Mouse (Mus musculus) MEL (cell line): Measurements from ENCODE around the gene Gm8947. TPM values are rescaled to one million over a fixed set of nuclear protein-coding genes. Genes with fewer than 3 reads are reported as not detected.
A peak's percentile ranks its signal among the peaks of the same experiment; 100 is the strongest.
"Not testable (repeated sequence)": the region's sequence is repeated elsewhere in the genome, so short reads cannot be mapped to it uniquely, and the experiment has no call there.

Experiments
- DNase-seq: peaks from one replicate; pipeline ENCODE4 v3.0.0; 2011; ENCODE audit warnings: low read depth, low spot score
- H3K27ac ChIP-seq: 2 replicates; pipeline ENCODE4 v1.5.1; 2012; ENCODE audit warnings: low read depth, mild to moderate bottlenecking, control low read depth, low read length, moderate library complexity; ENCODE audit not compliant: control insufficient read depth
- H3K27me3 ChIP-seq, 2 experiments: fragments of 150-350 bp in 1 of 2; sonication (generic) in 1 of 2; 2 replicates each; pipeline ENCODE4 v1.6.1; 2012; ENCODE audit warnings: low read length in 2 of 2, mild to moderate bottlenecking in 2 of 2, improper control_type of control experiment in 1 of 2, moderate library complexity in 1 of 2; ENCODE audit not compliant: insufficient read depth in 2 of 2, control insufficient read depth in 1 of 2
- H3K36me3 ChIP-seq, 2 experiments: 2 replicates each; pipeline ENCODE4 v1.6.1; 2012 to 2014; ENCODE audit warnings: low read length in 2 of 2, improper control_type of control experiment in 1 of 2, inconsistent platforms in 1 of 2, mild to moderate bottlenecking in 1 of 2; ENCODE audit not compliant: insufficient read depth in 2 of 2, control insufficient read depth in 1 of 2
- H3K4me1 ChIP-seq, 2 experiments: fragments of 150-350 bp in 1 of 2; sonication (generic) in 1 of 2; 2 replicates each; pipeline ENCODE4 v1.6.1; 2012; ENCODE audit warnings: low read length in 2 of 2, improper control_type of control experiment in 1 of 2, mild to moderate bottlenecking in 1 of 2; ENCODE audit not compliant: insufficient read depth in 2 of 2, control insufficient read depth in 1 of 2
- H3K4me3 ChIP-seq, 2 experiments: fragments of 150-350 bp in 1 of 2; sonication (generic) in 1 of 2; 2 replicates each; pipeline ENCODE4 v1.5.1; 2012; ENCODE audit warnings: low read depth in 2 of 2, low read length in 2 of 2, mild to moderate bottlenecking in 2 of 2, moderate library complexity in 2 of 2, control low read depth in 1 of 2, improper control_type of control experiment in 1 of 2; ENCODE audit not compliant: control insufficient read depth in 1 of 2, insufficient read depth in 1 of 2
- H3K79me2 ChIP-seq: 2 replicates; pipeline ENCODE4 v1.6.1; 2012; ENCODE audit warnings: mild to moderate bottlenecking, low read length, moderate library complexity; ENCODE audit not compliant: control insufficient read depth, poor library complexity, insufficient read depth
- H3K9ac ChIP-seq: 2 replicates; pipeline ENCODE4 v1.6.1; 2012; ENCODE audit warnings: low read depth, mild to moderate bottlenecking, control low read depth, low read length, moderate library complexity; ENCODE audit not compliant: control insufficient read depth, poor library complexity, severe bottlenecking
- H3K9me3 ChIP-seq: fragments of 150-350 bp; sonication (generic); replicated peaks from 2 replicates; pipeline ENCODE4 v1.6.1; 2012; ENCODE audit warnings: mild to moderate bottlenecking, low read length, improper control_type of control experiment, moderate library complexity; ENCODE audit not compliant: insufficient read depth
- BHLHE40 ChIP-seq: IDR thresholded peaks from 2 replicates; pipeline ENCODE4 v1.6.1; 2012; ENCODE audit warnings: low read depth, mild to moderate bottlenecking, inconsistent platforms, low read length, improper control_type of control experiment, borderline replicate concordance
- CHD1 ChIP-seq: IDR thresholded peaks from 2 replicates; pipeline ENCODE4 v1.6.1; 2012; ENCODE audit warnings: low read depth, mild to moderate bottlenecking, inconsistent platforms, low read length, improper control_type of control experiment
- CHD2 ChIP-seq: IDR thresholded peaks from 2 replicates; pipeline ENCODE4 v1.6.1; 2011; ENCODE audit warnings: low read length, improper control_type of control experiment
- E2F4 ChIP-seq: IDR thresholded peaks from 2 replicates; pipeline ENCODE4 v1.6.1; 2011; ENCODE audit warnings: low read depth, low read length, improper control_type of control experiment, borderline replicate concordance
- EP300 ChIP-seq, 2 experiments: IDR thresholded peaks; 2 replicates each; pipeline ENCODE4 v1.6.1; 2011; ENCODE audit warnings: improper control_type of control experiment in 2 of 2, low read length in 2 of 2, low read depth in 1 of 2, mild to moderate bottlenecking in 1 of 2
- ETS1 ChIP-seq: IDR thresholded peaks from 2 replicates; pipeline ENCODE4 v1.6.1; 2012; ENCODE audit warnings: low read depth, mild to moderate bottlenecking, inconsistent platforms, low read length, improper control_type of control experiment, moderate library complexity
- GATA1 ChIP-seq: IDR thresholded peaks from 2 replicates; pipeline ENCODE4 v1.6.1; 2011; ENCODE audit warnings: low read depth, low read length, improper control_type of control experiment
- MAZ ChIP-seq: IDR thresholded peaks from 2 replicates; pipeline ENCODE4 v1.6.1; 2012; ENCODE audit warnings: low read depth, mild to moderate bottlenecking, inconsistent platforms, low read length, improper control_type of control experiment
- NELFE ChIP-seq: IDR thresholded peaks from 2 replicates; pipeline ENCODE4 v1.6.1; 2011; ENCODE audit warnings: low read depth, low read length, improper control_type of control experiment
- POLR2A ChIP-seq, 2 experiments: IDR thresholded peaks; 2 replicates each; pipeline ENCODE4 v1.6.1; 2011 to 2012; ENCODE audit warnings: low read length in 2 of 2, mild to moderate bottlenecking in 2 of 2, control low read depth in 1 of 2, improper control_type of control experiment in 1 of 2, low read depth in 1 of 2, moderate library complexity in 1 of 2; ENCODE audit not compliant: control insufficient read depth in 1 of 2, insufficient read depth in 1 of 2, poor library complexity in 1 of 2
- POLR2AphosphoS2 ChIP-seq: IDR thresholded peaks from 2 replicates; pipeline ENCODE4 v1.6.1; 2011; ENCODE audit warnings: low read length, improper control_type of control experiment
- SIN3A ChIP-seq: IDR thresholded peaks from 2 replicates; pipeline ENCODE4 v1.6.1; 2012; ENCODE audit warnings: low read length, improper control_type of control experiment, inconsistent platforms
- TCF12 ChIP-seq: IDR thresholded peaks from 2 replicates; pipeline ENCODE4 v1.6.1; 2014; ENCODE audit warnings: low read depth, mild to moderate bottlenecking, inconsistent platforms, low read length, improper control_type of control experiment, moderate library complexity
- USF1 ChIP-seq: IDR thresholded peaks from 2 replicates; pipeline ENCODE4 v1.6.1; 2014; ENCODE audit warnings: low read depth, mild to moderate bottlenecking, inconsistent platforms, low read length, improper control_type of control experiment, moderate library complexity
- ZC3H11A ChIP-seq: IDR thresholded peaks from 2 replicates; pipeline ENCODE4 v1.6.1; 2012; ENCODE audit warnings: low read depth, mild to moderate bottlenecking, inconsistent platforms, low read length, improper control_type of control experiment
- ZKSCAN1 ChIP-seq: IDR thresholded peaks from 2 replicates; pipeline ENCODE4 v1.6.1; 2012; ENCODE audit warnings: low read depth, mild to moderate bottlenecking, inconsistent platforms, low read length, improper control_type of control experiment, moderate library complexity
- ZNF384 ChIP-seq: IDR thresholded peaks from 2 replicates; pipeline ENCODE4 v1.6.1; 2012; ENCODE audit warnings: low read depth, mild to moderate bottlenecking, inconsistent platforms, low read length, improper control_type of control experiment
- polyA plus RNA-seq, 2 experiments: library from polyadenylated mRNA; stranded (reverse) in 1 of 2; unstranded in 1 of 2; fragments of >175 nt in 1 of 2; fragments of >200 nt in 1 of 2; gene quantifications; 2 replicates each; pipeline versions ENCODE4 v1.2.1 to v1.2.4; 2012; ENCODE audit warnings: low replicate concordance in 2 of 2, low read depth in 1 of 2; ENCODE audit not compliant: insufficient read length in 2 of 2, insufficient read depth in 1 of 2, missing spikeins in 1 of 2
- total RNA-seq: library from RNA; depleted of rRNA; stranded (reverse); fragments of 300-350 nt; gene quantifications from 2 replicates; pipeline ENCODE4 v1.2.3, GENCODE M21; 2012

The Gm8947 gene
- total and polyA plus RNA-seq, 3 experiments: 0.08 TPM; not detected in 2

DNA sequence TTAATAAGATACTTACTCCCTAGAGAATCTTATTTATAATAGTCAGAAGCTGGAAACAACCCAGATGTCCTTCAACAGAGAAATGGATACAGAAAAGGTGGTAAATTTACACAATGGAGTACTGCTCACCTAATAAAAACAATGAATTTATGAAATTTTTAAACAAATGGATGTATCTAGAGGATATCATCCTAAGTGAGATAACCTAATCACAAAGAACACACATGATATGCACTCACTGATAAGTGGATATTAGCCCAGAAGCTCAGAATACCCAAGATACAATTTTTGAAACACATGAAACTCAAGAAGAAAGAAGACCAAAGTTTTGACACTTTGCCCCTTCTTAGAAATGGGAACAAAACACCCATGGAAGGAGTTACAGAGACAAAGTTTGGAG, 16.8 kb downstream of the Gm8947 start:
- TF ChIP-seq GATA1 (peak; percentile 73), EP300 (IDR thresholded peaks at IDR 0.05; ENCODE audit: low read depth in 1 of 2, low read length in 2 of 2) (peak; percentile 27 to 38; a peak in 1 of 4 replicates), TCF12 (peak; percentile 60; the same call in 1 of the 2 replicates)
- not testable (repeated sequence) for H3K9me3 ChIP-seq, DNase-seq, H3K4me1 ChIP-seq, H3K79me2 ChIP-seq, H3K4me3 ChIP-seq, H3K27ac ChIP-seq, H3K27me3 ChIP-seq, H3K9ac ChIP-seq, H3K36me3 ChIP-seq

DNA sequence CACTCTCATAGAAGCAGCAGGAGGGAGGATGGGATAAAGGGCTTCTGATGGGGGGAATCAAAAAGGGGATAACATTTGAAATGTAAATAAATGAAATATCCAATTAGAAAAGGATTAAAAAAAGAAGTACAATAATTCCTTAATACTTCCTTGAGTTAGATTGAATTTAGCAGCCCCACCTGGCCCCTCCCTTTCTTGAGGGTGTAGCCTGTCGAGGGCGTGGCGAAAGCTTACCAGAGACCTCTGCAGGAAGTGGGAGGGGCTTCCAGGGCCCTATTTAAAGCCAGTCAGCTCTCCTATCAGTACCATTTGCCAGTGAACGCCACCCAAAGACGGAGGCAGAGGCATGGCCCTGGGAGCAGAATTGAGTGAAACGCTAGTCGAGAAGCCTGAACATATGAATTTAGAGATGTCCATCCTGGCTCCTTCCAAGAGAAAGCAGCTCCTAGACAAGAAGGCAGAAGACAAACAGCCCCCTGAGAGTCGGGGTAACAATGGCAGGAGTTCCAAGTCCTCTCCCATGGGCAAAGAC, 17.7 kb downstream of the Gm8947 start, which contains the start of gene Gm47996:
TSS of gene Gm47996 (plus strand) at position 308 of the 532 bp plus-strand sequence.
- not testable (repeated sequence) for H3K4me3 ChIP-seq, DNase-seq, H3K79me2 ChIP-seq, H3K27ac ChIP-seq, H3K9ac ChIP-seq, H3K4me1 ChIP-seq, H3K27me3 ChIP-seq, H3K9me3 ChIP-seq, H3K36me3 ChIP-seq
- peak in 1 of 2 experiments; percentile 32; a peak in 1 of 4 replicates for TF ChIP-seq POLR2A (IDR thresholded peaks at IDR 0.05; ENCODE audit: control insufficient read depth in 1 of 2, insufficient read depth in 1 of 2, low read depth in 1 of 2, low read length in 2 of 2, poor library complexity in 1 of 2)

DNA sequence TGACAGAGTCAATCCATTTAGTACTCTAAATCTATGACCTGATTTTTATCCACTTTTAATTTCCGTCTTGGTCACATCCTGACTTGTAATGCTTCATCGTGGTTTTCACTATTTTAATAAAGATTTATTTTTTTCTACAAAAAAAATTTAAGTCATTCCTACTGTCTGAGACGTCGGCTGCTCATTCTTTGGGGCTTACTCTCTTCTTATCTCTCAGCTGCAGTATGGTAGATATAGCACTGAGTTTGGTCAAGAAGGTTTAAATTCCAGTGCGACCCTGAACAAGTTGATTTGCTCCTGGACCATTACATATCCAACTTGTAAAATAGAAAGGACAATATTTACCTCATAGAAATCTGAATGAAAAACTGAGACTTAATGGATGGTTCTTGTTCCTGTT, 19.5 kb downstream of the Gm8947 start:
- not testable (repeated sequence) for H3K9me3 ChIP-seq, H3K36me3 ChIP-seq, H3K4me1 ChIP-seq, H3K9ac ChIP-seq, H3K79me2 ChIP-seq, H3K4me3 ChIP-seq, H3K27me3 ChIP-seq, H3K27ac ChIP-seq
- peak; percentile 30 for DNase-seq
- peak; percentile 33 to 47; a peak in 3 of 4 replicates for TF ChIP-seq EP300 (IDR thresholded peaks at IDR 0.05; ENCODE audit: low read depth in 1 of 2, low read length in 2 of 2)
- TF ChIP-seq TCF12: 0 out of 2 replicates have a peak, but pooled peaks have one; percentile 38
- peak; percentile 20; the same call in 1 of the 2 replicates for TF ChIP-seq ETS1
- TF ChIP-seq ZNF384: peak; percentile 60
- TF ChIP-seq GATA1: peak; percentile 74

DNA sequence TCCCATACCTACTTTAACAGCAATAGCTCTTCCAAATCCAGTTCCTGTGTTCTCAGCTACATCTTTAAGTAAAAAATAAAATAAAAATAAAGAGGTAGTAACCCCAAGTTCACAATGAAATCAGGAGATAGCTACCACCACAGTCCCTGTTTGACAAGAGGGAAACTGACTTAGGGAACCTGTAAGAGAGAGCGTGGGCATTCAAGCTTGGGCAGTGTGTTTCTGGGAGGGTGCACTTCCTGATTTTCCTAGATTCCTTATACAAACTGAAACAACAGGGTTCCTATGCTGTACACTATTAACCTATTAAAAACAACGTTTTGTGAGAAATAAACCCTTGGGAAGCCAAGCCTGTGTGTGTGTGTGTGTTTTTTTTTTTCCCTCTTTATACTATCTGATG, 22.7 kb downstream of the Gm8947 start:
- Histone ChIP-seq H3K27ac (no peak overlapping the region), H3K4me1 (peaks cover 3 to 8% of the 10 kb centered on the region in 2 experiments; a peak in 2 of 4 replicates), H3K27me3 (no peaks in the 10 kb centered on the region), H3K79me2 (no peaks in the 10 kb centered on the region), H3K4me3 (no peak overlapping the region), H3K9me3 (no peaks in the 10 kb centered on the region), H3K36me3 (peaks cover 0 to 9% of the 10 kb centered on the region in 2 experiments; a peak in 2 of 4 replicates), H3K9ac (no peak overlapping the region)
- TF ChIP-seq ZC3H11A (no peak), ZNF384 (no peak), USF1 (no peak), SIN3A (no peak), CHD1 (no peak), CHD2 (no peak), ETS1 (no peak), POLR2A (IDR thresholded peaks at IDR 0.05; ENCODE audit: control insufficient read depth in 1 of 2, insufficient read depth in 1 of 2, low read depth in 1 of 2, low read length in 2 of 2, poor library complexity in 1 of 2) (no peak), POLR2AphosphoS2 (no peak), TCF12 (no peak), E2F4 (no peak), ZKSCAN1 (no peak), MAZ (no peak), BHLHE40 (no peak), NELFE (no peak)
- no peak for DNase-seq
